Mouse (Mus musculus) olfactory bulb, adult 2 months (tissue): ENCODE data around the gene Armcx5.

Experiments used
- CTCF ChIP-seq: fragments of 200-500 bp; IDR thresholded peaks from 2 replicates; pipeline ENCODE4 v1.5.1; 2012; ENCODE audit warnings: low read depth, mild to moderate bottlenecking, low read length, moderate library complexity; ENCODE audit not compliant: insufficient read depth
- POLR2A ChIP-seq: fragments of 200-500 bp; IDR thresholded peaks from 2 replicates; pipeline ENCODE4 v1.6.1; 2012; ENCODE audit warnings: mild to moderate bottlenecking, low read depth, low read length, moderate library complexity; ENCODE audit not compliant: insufficient read depth

GRCm38 (mm10) chrX:135703111-135703510 is 39.4 kb upstream of the Armcx5 start:
- no peak for TF ChIP-seq CTCF
- no peak for TF ChIP-seq POLR2A
